Mouse (Mus musculus) neural tube, embryonic 14.5 days (tissue): ENCODE measurements around the gene Ppp1r37. TPM values are rescaled to one million over a fixed set of nuclear protein-coding genes. Genes with fewer than 3 reads are reported as not detected.

Source experiments
- ATAC-seq: fragments of 200-750 bp; cut with Nextera tagmentation; 2 replicates; pipeline ENCODE4 v1.8.0; 2017; ENCODE audit warnings: low read depth, mild to moderate bottlenecking, moderate TSS enrichment, moderate library complexity
- H3K27ac ChIP-seq: fragments of 300-500 bp; sonication (generic); 2 replicates; pipeline ENCODE4 v1.5.1; 2014; ENCODE audit warnings: low read depth, mild to moderate bottlenecking, control low read depth, low read length, moderate library complexity, mixed read lengths
- H3K27me3 ChIP-seq: fragments of 300-500 bp; sonication (generic); 2 replicates; pipeline ENCODE4 v1.6.1; 2014; ENCODE audit warnings: low read length; ENCODE audit not compliant: control insufficient read depth, insufficient read depth
- H3K36me3 ChIP-seq: fragments of 300-500 bp; sonication (generic); 2 replicates; pipeline ENCODE4 v1.6.1; 2014; ENCODE audit warnings: low read length, mixed read lengths; ENCODE audit not compliant: control insufficient read depth, insufficient read depth
- H3K4me1 ChIP-seq: fragments of 300-500 bp; sonication (generic); 2 replicates; pipeline ENCODE4 v1.6.1; 2014; ENCODE audit warnings: low read length; ENCODE audit not compliant: control insufficient read depth, insufficient read depth
- H3K4me2 ChIP-seq: fragments of 300-500 bp; sonication (generic); 2 replicates; pipeline ENCODE4 v1.6.1; 2014; ENCODE audit warnings: mild to moderate bottlenecking, low read depth, low read length, control low read depth
- H3K4me3 ChIP-seq: fragments of 300-500 bp; sonication (generic); 2 replicates; pipeline ENCODE4 v1.5.1; 2014; ENCODE audit warnings: low read depth, low read length, control low read depth, mixed read lengths
- H3K9ac ChIP-seq: fragments of 300-500 bp; sonication (generic); replicated peaks from 2 replicates; pipeline ENCODE4 v1.6.1; 2014; ENCODE audit warnings: low read depth, mild to moderate bottlenecking, control low read depth, low read length, mixed read lengths
- H3K9me3 ChIP-seq: fragments of 300-500 bp; sonication (generic); 2 replicates; pipeline ENCODE4 v1.6.1; 2016; ENCODE audit warnings: low read length; ENCODE audit not compliant: control insufficient read depth
- WGBS: fragments of 180-500 bp; shearing (Covaris S2); extraction: QIAGEN DNeasy Blood & Tissue Kit; methylation state at CpG from one replicate; pipeline ENCODE4 v1.1.7; 2014; 5-methylcytosine and 5-hydroxymethylcytosine counted together
- polyA plus RNA-seq: library from polyadenylated mRNA; unstranded; fragments of >200 nt; fragmentation: Nextera tagmentation; extraction: Ambion mirVana; gene quantifications from 2 replicates; pipeline ENCODE4 v1.2.1, GENCODE M21; 2014

Ppp1r37 gene
- polyA plus RNA-seq, 1 experiment from 2014 or later = 15.8 TPM

DNA sequence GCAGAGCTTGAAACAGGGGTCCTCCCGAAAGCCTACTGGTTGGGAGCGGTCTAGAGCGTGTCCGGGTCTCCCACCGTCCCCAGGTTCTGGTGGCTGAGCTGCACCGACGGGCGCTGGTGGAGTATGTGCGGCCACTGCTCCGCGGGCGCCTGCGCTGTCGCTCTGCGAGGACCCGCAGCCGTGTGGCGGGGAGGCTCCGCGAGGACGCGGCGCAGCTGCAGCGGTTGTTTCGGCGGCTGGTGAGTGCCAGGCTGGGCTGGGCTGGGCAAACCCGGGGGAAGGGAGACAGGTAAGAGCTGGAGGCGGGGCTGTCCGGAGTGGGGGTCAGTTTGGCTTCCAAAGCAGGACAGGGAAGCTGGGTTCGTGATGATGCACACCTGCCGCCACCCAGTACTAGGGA lies 73.4 kb downstream of the Ppp1r37 start:
- Histone ChIP-seq H3K36me3 (no peaks in the 10 kb centered on the region), H3K9ac (0 out of 2 replicates have a peak overlapping the region, but pooled peaks have one; percentile 16), H3K4me3 (peak overlapping the region; percentile 18), H3K27me3 (peaks cover 25% of the 10 kb centered on the region), H3K4me2 (peak overlapping the region; percentile 40), H3K9me3 (no peaks in the 10 kb centered on the region), H3K27ac (no peak overlapping the region), H3K4me1 (no peaks in the 10 kb centered on the region)
- peak; percentile 85; the same call in 1 of the 2 replicates for ATAC-seq
- WGBS = 5% methylated on average over 31 of the region's 31 CpGs

DNA sequence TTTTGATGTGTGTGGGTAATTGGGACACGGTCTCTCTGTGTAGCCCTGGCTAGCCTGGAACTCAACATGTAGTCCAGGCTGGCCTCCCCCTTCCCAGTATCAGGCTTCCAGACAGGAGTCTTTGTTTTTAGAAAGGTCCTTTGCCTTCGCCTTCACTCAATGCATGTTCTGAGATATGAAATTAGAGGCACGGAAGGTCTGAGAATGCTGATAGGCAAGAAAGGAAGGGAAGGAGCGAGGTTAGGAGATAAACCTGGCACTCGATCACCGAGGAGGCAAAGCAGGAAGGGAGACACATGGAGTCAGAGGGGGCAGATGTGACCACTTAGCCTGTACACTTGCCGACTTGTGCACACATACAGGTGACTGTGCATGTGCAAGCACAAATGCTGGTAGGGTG lies 76.3 kb downstream of the Ppp1r37 start:
- WGBS = 94% methylated on average over 7 of the region's 7 CpGs
- H3K36me3 ChIP-seq = no peaks in the 10 kb centered on the region
- peaks cover 25% of the 10 kb centered on the region for H3K27me3 ChIP-seq
- no peaks in the 10 kb centered on the region for H3K9me3 ChIP-seq
- no peak overlapping the region for H3K4me2 ChIP-seq
- no peak for ATAC-seq
- H3K9ac ChIP-seq = no peak overlapping the region
- H3K27ac ChIP-seq = no peak overlapping the region
- H3K4me3 ChIP-seq = no peak overlapping the region
- no peaks in the 10 kb centered on the region for H3K4me1 ChIP-seq

DNA sequence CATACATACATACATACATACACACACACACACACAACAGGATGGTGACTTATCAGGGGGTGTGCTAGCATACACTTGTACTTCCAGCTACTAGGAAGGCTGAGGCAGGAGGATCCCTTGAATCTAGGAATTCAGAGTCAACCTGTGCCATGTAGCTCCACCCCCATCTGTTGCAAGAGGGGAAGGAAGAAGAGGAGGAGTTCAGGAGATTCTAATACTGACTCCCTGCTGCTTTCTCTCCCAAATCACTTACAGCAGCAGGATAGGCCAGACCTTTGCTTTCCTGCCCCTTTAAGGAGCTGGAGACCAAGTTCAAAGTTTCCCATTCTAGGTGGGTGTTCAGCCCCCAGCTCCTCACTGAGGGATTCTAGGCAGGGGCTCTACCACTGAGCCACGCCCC lies 77.4 kb downstream of the Ppp1r37 start:
- H3K4me2 ChIP-seq = no peak overlapping the region
- no peaks in the 10 kb centered on the region for H3K4me1 ChIP-seq
- H3K9ac ChIP-seq = no peak overlapping the region
- H3K36me3 ChIP-seq = no peaks in the 10 kb centered on the region
- peaks cover 18% of the 10 kb centered on the region for H3K27me3 ChIP-seq
- no peak for ATAC-seq
- no peaks in the 10 kb centered on the region for H3K9me3 ChIP-seq
- H3K4me3 ChIP-seq = no peak overlapping the region
- WGBS = 92% methylated on average over 1 of the region's 1 CpGs
- no peak overlapping the region for H3K27ac ChIP-seq

DNA sequence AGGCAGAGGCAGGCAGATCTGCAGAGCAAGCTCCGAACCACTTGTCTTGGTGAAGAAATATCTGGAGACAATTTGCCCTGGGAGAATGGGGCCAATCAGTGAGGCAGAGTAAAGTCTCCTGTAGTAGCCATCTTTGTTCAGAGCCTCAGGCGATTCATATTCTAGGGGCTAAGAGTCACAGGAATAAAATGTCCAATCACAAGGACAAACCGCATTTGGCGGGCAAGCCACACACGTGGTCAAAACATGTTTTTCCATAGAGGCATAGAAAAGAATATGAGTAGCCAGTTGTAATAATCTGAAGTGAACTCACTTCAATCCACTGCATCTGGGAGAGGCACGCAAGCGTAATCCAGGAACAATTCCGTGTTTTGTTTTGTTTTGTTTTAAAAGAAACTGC lies 79.6 kb downstream of the Ppp1r37 start:
- H3K27ac ChIP-seq = no peak overlapping the region
- ATAC-seq = no peak
- no peaks in the 10 kb centered on the region for H3K36me3 ChIP-seq
- H3K9me3 ChIP-seq = no peaks in the 10 kb centered on the region
- peaks cover 4% of the 10 kb centered on the region; the same call in 1 of the 2 replicates for H3K27me3 ChIP-seq
- 85% methylated on average over 8 of the region's 8 CpGs for WGBS
- no peak overlapping the region for H3K4me3 ChIP-seq
- no peak overlapping the region for H3K9ac ChIP-seq
- no peak overlapping the region for H3K4me2 ChIP-seq
- no peaks in the 10 kb centered on the region for H3K4me1 ChIP-seq

Other genes with a start within 250 kb of the Ppp1r37 start
- 90.4 and 98.9 TPM in 2 replicates for gene Ercc1, start 218.3 kb downstream of the Ppp1r37 start, polyA plus RNA-seq
- 19.1 and 21.5 TPM in 2 replicates for gene Cd3eap, start 203.6 kb downstream of the Ppp1r37 start, polyA plus RNA-seq
- 1.4 and 1.7 TPM in 2 replicates for gene Ppp1r13l, start 203.3 kb downstream of the Ppp1r37 start, polyA plus RNA-seq
- gene Ercc2, start 181.1 kb downstream of the Ppp1r37 start, polyA plus RNA-seq = 11.4 TPM in 2 replicates
- 1.1 and 2.1 TPM in 2 replicates for gene Klc3, start 159.0 kb downstream of the Ppp1r37 start, polyA plus RNA-seq
- 0.63 and 2.0 TPM in 2 replicates for gene Ckm, start 158.3 kb downstream of the Ppp1r37 start, polyA plus RNA-seq
- 17.0 and 19.2 TPM in 2 replicates for gene Mark4, start 104.3 kb downstream of the Ppp1r37 start, polyA plus RNA-seq
- 0.71 TPM in 2 replicates for gene Exoc3l2, start 99.7 kb downstream of the Ppp1r37 start, polyA plus RNA-seq
- 2.8 and 3.2 TPM in 2 replicates for gene Bloc1s3, start 54.7 kb downstream of the Ppp1r37 start, polyA plus RNA-seq
- 31.7 and 33.8 TPM in 2 replicates for gene Trappc6a, start 54.7 kb downstream of the Ppp1r37 start, polyA plus RNA-seq
- gene Nkpd1, start 45.2 kb downstream of the Ppp1r37 start, polyA plus RNA-seq = 0.52 and 1.2 TPM in 2 replicates
- 0.13 and 0.27 TPM in 2 replicates for gene Zfp296, start 14.2 kb upstream of the Ppp1r37 start, polyA plus RNA-seq
- 150 and 153 TPM in 2 replicates for gene Gemin7, start 14.5 kb upstream of the Ppp1r37 start, polyA plus RNA-seq
- 49.7 and 51.3 TPM in 2 replicates for gene Clasrp, start 41.4 kb upstream of the Ppp1r37 start, polyA plus RNA-seq
- 6.6 and 7.3 TPM in 2 replicates for gene Relb, start 66.4 kb upstream of the Ppp1r37 start, polyA plus RNA-seq
- 142 and 147 TPM in 2 replicates for gene Clptm1, start 102.0 kb upstream of the Ppp1r37 start, polyA plus RNA-seq
- 1.4 TPM in 2 replicates for gene Apoc2, start 114.9 kb upstream of the Ppp1r37 start, polyA plus RNA-seq
- not detected in 2 replicates for gene Gm44805, start 118.3 kb upstream of the Ppp1r37 start, polyA plus RNA-seq
- 0.20 and 0.27 TPM in 2 replicates for gene Apoc4, start 118.4 kb upstream of the Ppp1r37 start, polyA plus RNA-seq
- 3.0 and 3.2 TPM in 2 replicates for gene Apoc1, start 129.6 kb upstream of the Ppp1r37 start, polyA plus RNA-seq
- 310 and 558 TPM in 2 replicates for gene Apoe, start 136.1 kb upstream of the Ppp1r37 start, polyA plus RNA-seq
- 121 and 124 TPM in 2 replicates for gene Tomm40, start 152.4 kb upstream of the Ppp1r37 start, polyA plus RNA-seq
- 44.7 and 47.4 TPM in 2 replicates for gene Nectin2, start 187.4 kb upstream of the Ppp1r37 start, polyA plus RNA-seq
- 9.3 and 16.0 TPM in 2 replicates for gene Bcam, start 207.9 kb upstream of the Ppp1r37 start, polyA plus RNA-seq
- 0.54 TPM in 1 of 2 replicates, not detected in the other for gene Cblc, start 233.7 kb upstream of the Ppp1r37 start, polyA plus RNA-seq